In genomic region chrX:103356761-103357236, GRCm38 (mm10) we compare ENCODE assay signal across 7 mouse cellular contexts. TPM values are rescaled to one million over a fixed set of nuclear protein-coding genes. Genes with fewer than 3 reads are reported as not detected.
DNase-seq lines count a peak whose midpoint lies in the region; ATAC-seq and TF ChIP-seq lines count a peak whose summit lies in the region.

No protein-coding gene starts in this region.

- H3K36me3 ChIP-seq in lung, embryonic 14.5 days (ENCODE audit: insufficient read depth): no peaks in the 10 kb centered on the region
- H3K36me3 ChIP-seq in embryonic facial prominence, embryonic 10.5 days (replicated peaks): no peaks in the 10 kb centered on the region
- no peaks in the 10 kb centered on the region for H3K36me3 ChIP-seq in hindbrain, embryonic 16.5 days (ENCODE audit: control insufficient read depth, insufficient read depth, low read length)
- no peaks in the 10 kb centered on the region for H3K36me3 ChIP-seq in liver, postnatal 0 days (replicated peaks; ENCODE audit: insufficient read depth, low read length)

- no peaks in the 10 kb centered on the region for H3K4me1 ChIP-seq in lung, embryonic 14.5 days (ENCODE audit: insufficient read depth)
- no peaks in the 10 kb centered on the region for H3K4me1 ChIP-seq in embryonic facial prominence, embryonic 10.5 days
- H3K4me1 ChIP-seq in hindbrain, embryonic 16.5 days (ENCODE audit: control insufficient read depth, insufficient read depth, low read depth, low read length): no peaks in the 10 kb centered on the region
- no peaks in the 10 kb centered on the region for H3K4me1 ChIP-seq in liver, postnatal 0 days (ENCODE audit: insufficient read depth)

- H3K27ac ChIP-seq in lung, embryonic 14.5 days (ENCODE audit: low read depth): no peak overlapping the region
- peak overlapping the region; percentile 85 for H3K27ac ChIP-seq in embryonic facial prominence, embryonic 10.5 days (replicated peaks)
- H3K27ac ChIP-seq in hindbrain, embryonic 16.5 days (ENCODE audit: low read depth, low read length): peak overlapping the region; percentile 82
- no peak overlapping the region for H3K27ac ChIP-seq in liver, postnatal 0 days (ENCODE audit: low read depth)

- WGBS in lung, embryonic 14.5 days: 9% methylated on average over 24 of the region's 24 CpGs
- 11% methylated on average over 24 of the region's 24 CpGs for WGBS in embryonic facial prominence, embryonic 10.5 days
- WGBS in hindbrain, embryonic 16.5 days: 11% methylated on average over 24 of the region's 24 CpGs
- WGBS in liver, postnatal 0 days (ENCODE audit: insufficient replicate concordance): 11% methylated on average over 23 of the region's 24 CpGs

- no peak for TF ChIP-seq EP300 in liver, postnatal 0 days (IDR thresholded peaks at IDR 0.05; ENCODE audit: low read depth)

- ATAC-seq in lung, embryonic 14.5 days (ENCODE audit: insufficient read depth): peak; percentile 73; the same call in 1 of the 2 replicates
- peak; percentile 83 for ATAC-seq in hindbrain, embryonic 16.5 days
- no peak for ATAC-seq in liver, postnatal 0 days

- TF ChIP-seq CTCF in lung, embryonic 14.5 days (IDR thresholded peaks at IDR 0.05; ENCODE audit: low read depth): no peak
- TF ChIP-seq CTCF in liver, postnatal 0 days (IDR thresholded peaks at IDR 0.05; ENCODE audit: low read depth): no peak

- no peaks in the 10 kb centered on the region for H3K9me3 ChIP-seq in lung, embryonic 14.5 days (ENCODE audit: low read depth, low read length)
- H3K9me3 ChIP-seq in embryonic facial prominence, embryonic 10.5 days: no peaks in the 10 kb centered on the region
- H3K9me3 ChIP-seq in hindbrain, embryonic 16.5 days (ENCODE audit: control insufficient read depth, low read length): no peaks in the 10 kb centered on the region
- no peaks in the 10 kb centered on the region for H3K9me3 ChIP-seq in liver, postnatal 0 days (ENCODE audit: low read length)

- H3K4me3 ChIP-seq in lung, embryonic 14.5 days (ENCODE audit: low read depth, low read length): peak overlapping the region; percentile 51
- peak overlapping the region; percentile 69 for H3K4me3 ChIP-seq in embryonic facial prominence, embryonic 10.5 days
- H3K4me3 ChIP-seq in hindbrain, embryonic 16.5 days (ENCODE audit: low read length): peak overlapping the region; percentile 56
- H3K4me3 ChIP-seq in liver, postnatal 0 days (ENCODE audit: low read depth, low read length): peak overlapping the region; percentile 49

- peak overlapping the region; percentile 53 for H3K4me2 ChIP-seq in lung, embryonic 14.5 days
- peak overlapping the region; percentile 55 for H3K4me2 ChIP-seq in hindbrain, embryonic 16.5 days (ENCODE audit: low read length)
- peak overlapping the region; percentile 69 for H3K4me2 ChIP-seq in liver, postnatal 0 days (ENCODE audit: low read depth, low read length)

- DNase-seq in lung, embryonic 14.5 days: peak; percentile 7
- no peak for DNase-seq in lung, postnatal 10 days
- peak; percentile 4 for DNase-seq in adrenal gland, postnatal 14 days
- no peak for DNase-seq in embryonic facial prominence, embryonic 10.5 days (ENCODE audit: low spot score)
- DNase-seq in liver, postnatal 0 days: no peak
- peak; percentile 45 for DNase-seq in testis, postnatal 10 days (ENCODE audit: low spot score)

- H3K27me3 ChIP-seq in lung, embryonic 14.5 days (ENCODE audit: insufficient read depth, low read length): peaks cover 9% of the 10 kb centered on the region
- H3K27me3 ChIP-seq in embryonic facial prominence, embryonic 10.5 days (replicated peaks; ENCODE audit: low read depth, poor library complexity, severe bottlenecking): peaks cover 99% of the 10 kb centered on the region
- H3K27me3 ChIP-seq in hindbrain, embryonic 16.5 days (replicated peaks; ENCODE audit: control insufficient read depth, insufficient read depth, low read length): peaks cover 9% of the 10 kb centered on the region
- H3K27me3 ChIP-seq in liver, postnatal 0 days (ENCODE audit: insufficient read depth, low read length): peaks cover 18% of the 10 kb centered on the region; the same call in 1 of the 2 replicates

- H3K9ac ChIP-seq in lung, embryonic 14.5 days: peak overlapping the region; percentile 54
- H3K9ac ChIP-seq in hindbrain, embryonic 16.5 days (ENCODE audit: low read depth, low read length): peak overlapping the region; percentile 73
- no peak overlapping the region for H3K9ac ChIP-seq in liver, postnatal 0 days (replicated peaks)

RNA-seq across cellular contexts. Expression of gene Chic1, which starts 0.5 kb away (rescaled TPM):
- polyA plus RNA-seq in lung, embryonic 14.5 days (2014; fragmentation: Nextera tagmentation; extraction: Ambion mirVana): 3.0 and 3.3 TPM in 2 replicates
- total RNA-seq in adrenal gland, postnatal 14 days (2021): 5.5 and 5.7 TPM in 2 replicates
- polyA plus RNA-seq in embryonic facial prominence, embryonic 10.5 days (2016; fragmentation: Nextera tagmentation; extraction: Ambion mirVana): 4.4 and 4.5 TPM in 2 replicates
- polyA plus RNA-seq in hindbrain, embryonic 16.5 days (2015; fragmentation: Nextera tagmentation; extraction: Ambion mirVana): 5.9 and 6.8 TPM in 2 replicates
- polyA plus RNA-seq in liver, postnatal 0 days (2015; fragmentation: Nextera tagmentation; extraction: Ambion mirVana): 0.08 and 0.20 TPM in 2 replicates

RNA-seq across cellular contexts. Expression of gene Cdx4, which starts 35.6 kb away (rescaled TPM):
- polyA plus RNA-seq in lung, embryonic 14.5 days (2014; fragmentation: Nextera tagmentation; extraction: Ambion mirVana): not detected in 2 replicates
- not detected in 2 replicates for total RNA-seq in adrenal gland, postnatal 14 days (2021)
- polyA plus RNA-seq in embryonic facial prominence, embryonic 10.5 days (2016; fragmentation: Nextera tagmentation; extraction: Ambion mirVana): not detected in 2 replicates
- not detected in 2 replicates for polyA plus RNA-seq in hindbrain, embryonic 16.5 days (2015; fragmentation: Nextera tagmentation; extraction: Ambion mirVana)
- polyA plus RNA-seq in liver, postnatal 0 days (2015; fragmentation: Nextera tagmentation; extraction: Ambion mirVana): not detected in 2 replicates

RNA-seq across cellular contexts. Expression of gene Tsx, which starts 57.5 kb away (rescaled TPM):
- polyA plus RNA-seq in lung, embryonic 14.5 days (2014; fragmentation: Nextera tagmentation; extraction: Ambion mirVana): 0.32 and 0.64 TPM in 2 replicates
- total RNA-seq in adrenal gland, postnatal 14 days (2021): not detected in 2 replicates
- 0.44 TPM in 1 of 2 replicates, not detected in the other for polyA plus RNA-seq in embryonic facial prominence, embryonic 10.5 days (2016; fragmentation: Nextera tagmentation; extraction: Ambion mirVana)
- polyA plus RNA-seq in hindbrain, embryonic 16.5 days (2015; fragmentation: Nextera tagmentation; extraction: Ambion mirVana): 0.20 TPM in 2 replicates
- polyA plus RNA-seq in liver, postnatal 0 days (2015; fragmentation: Nextera tagmentation; extraction: Ambion mirVana): not detected in 2 replicates

Comparison
In these comparisons a context has a peak if more than half of its experiments do, and no peak if none do; other contexts are left out.
1. DNase-seq: peak in lung, embryonic 14.5 days (single experiment), adrenal gland, postnatal 14 days (single experiment) and testis, postnatal 10 days (single experiment); none in lung, postnatal 10 days (single experiment), embryonic facial prominence, embryonic 10.5 days (single experiment) and liver, postnatal 0 days (single experiment).
2. H3K27ac ChIP-seq: peak in embryonic facial prominence, embryonic 10.5 days (single experiment) and hindbrain, embryonic 16.5 days (single experiment); none in lung, embryonic 14.5 days (single experiment) and liver, postnatal 0 days (single experiment).
3. Peak in every context shown above with its lines, with median percentiles within 50 percentile points of each other: H3K4me2 ChIP-seq and H3K4me3 ChIP-seq.